Mouse (Mus musculus) right cerebral cortex, postnatal 10 days (tissue): Measurements from ENCODE around the gene Pla2g4a.

Experiments used
- DNase-seq, 2 experiments: peaks; one replicate each; pipeline ENCODE4 v3.0.0; 2021; ENCODE audit warnings: low spot score in 2 of 2

Gene Pla2g4a

GRCm38 (mm10) chr1:149960734-149961424 is at the start of gene Pla2g4a:
Pla2g4a (minus strand) TSS chr1:149961290.
- peak; percentile 26 for DNase-seq

- DNase-seq = no peak
Observed at GRCm38 (mm10) chr1:150010629-150010979, 49.5 kb upstream of the Pla2g4a start.

- DNase-seq = no peak
Observed at GRCm38 (mm10) chr1:150009968-150010628, 49.0 kb upstream of the Pla2g4a start.

GRCm38 (mm10) chr1:150009134-150009533 is 48.0 kb upstream of the Pla2g4a start:
- DNase-seq = no peak

- no peak for DNase-seq
Observed at GRCm38 (mm10) chr1:149975626-149976025, 14.5 kb upstream of the Pla2g4a start.

- no peak for DNase-seq
Observed at GRCm38 (mm10) chr1:149965826-149966225, 4.7 kb upstream of the Pla2g4a start.

- no peak for DNase-seq
Observed at GRCm38 (mm10) chr1:149961425-149962303, 574 bp upstream of the Pla2g4a start.

GRCm38 (mm10) chr1:149960251-149960650 is 839 bp downstream of the Pla2g4a start:
- DNase-seq = no peak

- DNase-seq = no peak
Observed at GRCm38 (mm10) chr1:149959069-149959468, 2.0 kb downstream of the Pla2g4a start.

GRCm38 (mm10) chr1:149955482-149955881 is 5.6 kb downstream of the Pla2g4a start:
- no peak for DNase-seq

- no peak for DNase-seq
Observed at GRCm38 (mm10) chr1:149954026-149954425, 7.1 kb downstream of the Pla2g4a start.

GRCm38 (mm10) chr1:149952050-149952449 is 9.0 kb downstream of the Pla2g4a start:
- no peak for DNase-seq

GRCm38 (mm10) chr1:149950656-149951055 is 10.4 kb downstream of the Pla2g4a start:
- DNase-seq = no peak

- DNase-seq = no peak
Observed at GRCm38 (mm10) chr1:149950254-149950653, 10.8 kb downstream of the Pla2g4a start.

- DNase-seq = no peak
Observed at GRCm38 (mm10) chr1:149949334-149949733, 11.8 kb downstream of the Pla2g4a start.

GRCm38 (mm10) chr1:149948066-149948825 is 12.8 kb downstream of the Pla2g4a start:
- DNase-seq = no peak

GRCm38 (mm10) chr1:149946993-149947392 is 14.1 kb downstream of the Pla2g4a start:
- no peak for DNase-seq

GRCm38 (mm10) chr1:149946432-149946831 is 14.7 kb downstream of the Pla2g4a start:
- DNase-seq = no peak

GRCm38 (mm10) chr1:149943611-149944010 is 17.5 kb downstream of the Pla2g4a start:
- no peak for DNase-seq

GRCm38 (mm10) chr1:149940301-149940700 is 20.8 kb downstream of the Pla2g4a start:
- no peak for DNase-seq

- DNase-seq = no peak
Observed at GRCm38 (mm10) chr1:149939261-149940032, 21.6 kb downstream of the Pla2g4a start.
